Mouse (Mus musculus) thymus, adult 2 months (tissue): ENCODE results near the gene Smyd1. TPM values are rescaled to one million over a fixed set of nuclear protein-coding genes. Genes with fewer than 3 reads are reported as not detected.
A peak's percentile ranks its signal among the peaks of the same experiment; 100 is the strongest.

ENCODE experiments used
- DNase-seq: peaks from one replicate; pipeline ENCODE4 v3.0.0; 2021
- H3K27ac ChIP-seq: fragments of 200-500 bp; 2 replicates; pipeline ENCODE4 v1.5.1; 2012; ENCODE audit warnings: low read length, control low read depth; ENCODE audit not compliant: control insufficient read depth, insufficient read depth
- H3K27me3 ChIP-seq: fragments of 200-500 bp; 2 replicates; pipeline ENCODE4 v1.6.1; 2012; ENCODE audit warnings: mild to moderate bottlenecking, low read length, moderate library complexity, mixed read lengths; ENCODE audit not compliant: control insufficient read depth, insufficient read depth
- H3K36me3 ChIP-seq: fragments of 200-500 bp; 2 replicates; pipeline ENCODE4 v1.6.1; 2012; ENCODE audit warnings: mild to moderate bottlenecking, low read length, moderate library complexity; ENCODE audit not compliant: control insufficient read depth, insufficient read depth
- H3K4me1 ChIP-seq: fragments of 200-500 bp; replicated peaks from 2 replicates; pipeline ENCODE4 v1.6.1; 2012; ENCODE audit warnings: low read length; ENCODE audit not compliant: control insufficient read depth, insufficient read depth
- H3K4me3 ChIP-seq: fragments of 200-500 bp; 2 replicates; pipeline ENCODE4 v1.5.1; 2012; ENCODE audit warnings: mild to moderate bottlenecking, low read length, control low read depth, moderate library complexity; ENCODE audit not compliant: control insufficient read depth, insufficient read depth
- CTCF ChIP-seq: fragments of 200-500 bp; IDR thresholded peaks from 2 replicates; pipeline ENCODE4 v1.5.1; 2012; ENCODE audit warnings: mild to moderate bottlenecking, control low read depth, low read length, moderate library complexity, borderline replicate concordance; ENCODE audit not compliant: control insufficient read depth, poor library complexity, insufficient read depth; ENCODE audit errors: extremely low read depth
- POLR2A ChIP-seq: fragments of 200-500 bp; IDR thresholded peaks from 2 replicates; pipeline ENCODE4 v1.6.1; 2012; ENCODE audit warnings: mild to moderate bottlenecking, low read length, control low read depth, moderate library complexity; ENCODE audit not compliant: control insufficient read depth, poor library complexity, insufficient read depth; ENCODE audit errors: extremely low read depth
- WGBS: fragments of 180-500 bp; shearing (Covaris S2); methylation state at CpG from one replicate; pipeline ENCODE4 v1.1.7; 2018; 5-methylcytosine and 5-hydroxymethylcytosine counted together
- polyA plus RNA-seq: library from polyadenylated mRNA; depleted of rRNA; stranded (reverse); fragments of >200 nt; gene quantifications from 2 replicates; pipeline ENCODE4 v1.2.3, GENCODE M21; 2012

Smyd1 gene
- polyA plus RNA-seq, 1 experiment: 15.1 TPM

GRCm38 (mm10) chr6:71307486-71307885 lies 14.5 kb downstream of the Smyd1 start:
- no peaks in the 10 kb centered on the region for H3K36me3 ChIP-seq
- H3K27ac ChIP-seq: peak overlapping the region; percentile 93
- H3K27me3 ChIP-seq: no peaks in the 10 kb centered on the region
- peak; percentile 77 for DNase-seq
- no peak for TF ChIP-seq POLR2A
- H3K4me3 ChIP-seq: no peak overlapping the region
- 7% methylated on average over 8 of the region's 8 CpGs for WGBS
- peaks cover 37% of the 10 kb centered on the region for H3K4me1 ChIP-seq

- Histone ChIP-seq H3K4me1 (peaks cover 45% of the 10 kb centered on the region), H3K36me3 (no peaks in the 10 kb centered on the region), H3K27me3 (no peaks in the 10 kb centered on the region), H3K4me3 (no peak overlapping the region), H3K27ac (peak overlapping the region; percentile 89)
- TF ChIP-seq POLR2A (peak; percentile 34; the same call in 1 of the 2 replicates), CTCF (peak; percentile 45; the same call in 1 of the 2 replicates)
- peak; percentile 87 for DNase-seq
- 25% methylated on average over 6 of the region's 6 CpGs for WGBS
Measured at GRCm38 (mm10) chr6:71302097-71302731, 19.8 kb downstream of the Smyd1 start.

- no peaks in the 10 kb centered on the region for H3K27me3 ChIP-seq
- 59% methylated on average over 3 of the region's 3 CpGs for WGBS
- peak; percentile 68 for DNase-seq
Measured at GRCm38 (mm10) chr6:71298751-71299150, 23.3 kb downstream of the Smyd1 start.

GRCm38 (mm10) chr6:71298051-71298450 lies 24.0 kb downstream of the Smyd1 start:
- Histone ChIP-seq H3K27me3 (no peaks in the 10 kb centered on the region), H3K4me3 (no peak overlapping the region), H3K36me3 (no peaks in the 10 kb centered on the region), H3K4me1 (peaks cover 27% of the 10 kb centered on the region), H3K27ac (no peak overlapping the region)
- 73% methylated on average over 2 of the region's 2 CpGs for WGBS
- TF ChIP-seq CTCF: no peak
- no peak for TF ChIP-seq POLR2A
- DNase-seq: no peak

More at GRCm38 (mm10) chr6:71298751-71299150, 23.3 kb downstream of the Smyd1 start:
- TF ChIP-seq POLR2A: no peak
- TF ChIP-seq CTCF: no peak
- H3K4me1 ChIP-seq: peaks cover 29% of the 10 kb centered on the region
- no peak overlapping the region for H3K27ac ChIP-seq
- no peaks in the 10 kb centered on the region for H3K36me3 ChIP-seq
- no peak overlapping the region for H3K4me3 ChIP-seq

- DNase-seq: no peak
- Histone ChIP-seq H3K4me1 (peaks cover 10% of the 10 kb centered on the region), H3K27me3 (no peaks in the 10 kb centered on the region), H3K36me3 (no peaks in the 10 kb centered on the region), H3K27ac (no peak overlapping the region), H3K4me3 (no peak overlapping the region)
- 80% methylated on average over 6 of the region's 6 CpGs for WGBS
- TF ChIP-seq CTCF (no peak), POLR2A (no peak)
Measured at GRCm38 (mm10) chr6:71295303-71295702, 26.7 kb downstream of the Smyd1 start.

GRCm38 (mm10) chr6:71293509-71293908 lies 28.5 kb downstream of the Smyd1 start:
- Histone ChIP-seq H3K4me1 (0 out of 2 replicates have a peak, but pooled peaks cover 7% of the 10 kb centered on the region), H3K27ac (no peak overlapping the region), H3K4me3 (no peak overlapping the region), H3K27me3 (no peaks in the 10 kb centered on the region), H3K36me3 (no peaks in the 10 kb centered on the region)
- WGBS: 86% methylated on average over 14 of the region's 14 CpGs
- DNase-seq: no peak
- TF ChIP-seq POLR2A: no peak
- no peak for TF ChIP-seq CTCF

- TF ChIP-seq POLR2A (no peak), CTCF (no peak)
- WGBS: 80% methylated on average over 1 of the region's 1 CpGs
- H3K27ac ChIP-seq: no peak overlapping the region
- H3K4me3 ChIP-seq: no peak overlapping the region
- DNase-seq: no peak
- H3K36me3 ChIP-seq: peaks cover 6% of the 10 kb centered on the region
- no peaks in the 10 kb centered on the region for H3K27me3 ChIP-seq
- peaks cover 2% of the 10 kb centered on the region; the same call in 1 of the 2 replicates for H3K4me1 ChIP-seq
Measured at GRCm38 (mm10) chr6:71279418-71279817, 42.6 kb downstream of the Smyd1 start.
